8 mouse cellular contexts compared by ENCODE assay signal in genomic region chr13:118386511-118387447, GRCm38 (mm10). TPM values are rescaled to one million over a fixed set of nuclear protein-coding genes. Genes with fewer than 3 reads are reported as not detected.
A peak's percentile ranks its signal among the peaks of the same experiment; 100 is the strongest.
DNase-seq lines count a peak whose midpoint lies in the region; ATAC-seq lines count a peak whose summit lies in the region.

Gene B430218F22Rik, plus strand, starts transcription at chr13:118386630.
Gene Mrps30, minus strand, starts transcription at chr13:118387252.

- DNase-seq in B cell, adult 2 months = peak; percentile 94
- DNase-seq in brain, adult 2 months (ENCODE audit: low read depth, low spot score) = peak; percentile 99
- peak; percentile 98 for DNase-seq in heart, embryonic 10.5 days (ENCODE audit: low spot score)
- DNase-seq in liver = peak; percentile 93
- DNase-seq in spleen, postnatal 4 days (ENCODE audit: low spot score in 2 of 2) = peak; percentile 91 to 97

- peak within 1 kb of the TSS; percentile 86 for H3K9ac ChIP-seq in kidney, embryonic 15.5 days

- H3K27me3 ChIP-seq in heart, embryonic 10.5 days (ENCODE audit: insufficient read depth, poor library complexity, severe bottlenecking) = no peaks in the 10 kb centered on the region
- no peaks in the 10 kb centered on the region for H3K27me3 ChIP-seq in kidney, embryonic 15.5 days

- peaks cover 6% of the 10 kb centered on the region; the same call in 1 of the 2 replicates for H3K4me1 ChIP-seq in heart, embryonic 10.5 days
- peaks cover 9% of the 10 kb centered on the region for H3K4me1 ChIP-seq in kidney, embryonic 15.5 days

- WGBS in heart, embryonic 10.5 days = under 1% methylated on average over 93 of the region's 93 CpGs
- under 1% methylated on average over 92 of the region's 93 CpGs for WGBS in kidney, embryonic 15.5 days

- peak within 1 kb of the TSS; percentile 68 for H3K4me2 ChIP-seq in kidney, embryonic 15.5 days

- H3K36me3 ChIP-seq in heart, embryonic 10.5 days = peaks cover 33% of the 10 kb centered on the region
- peaks cover 33% of the 10 kb centered on the region for H3K36me3 ChIP-seq in kidney, embryonic 15.5 days

- ATAC-seq in erythroblast, adult 5-6 weeks (replicated peaks; ENCODE audit: low FRiP score, poor library complexity, severe bottlenecking) = peak; percentile 97
- ATAC-seq in kidney, embryonic 15.5 days (replicated peaks; ENCODE audit: low FRiP score) = peak; percentile 98
- ATAC-seq in monocyte, adult 5-6 weeks (replicated peaks; ENCODE audit: insufficient number of reproducible peaks, low FRiP score, low TSS enrichment, poor library complexity, severe bottlenecking) = peak; percentile 99

- H3K4me3 ChIP-seq in heart, embryonic 10.5 days = peak within 1 kb of the TSS; percentile 95
- peak within 1 kb of the TSS; percentile 91 for H3K4me3 ChIP-seq in kidney, embryonic 15.5 days (replicated peaks)

- H3K9me3 ChIP-seq in heart, embryonic 10.5 days = no peaks in the 10 kb centered on the region
- no peaks in the 10 kb centered on the region for H3K9me3 ChIP-seq in kidney, embryonic 15.5 days (replicated peaks)

- H3K27ac ChIP-seq in heart, embryonic 10.5 days = peak within 1 kb of the TSS; percentile 98
- peak within 1 kb of the TSS; percentile 84 for H3K27ac ChIP-seq in kidney, embryonic 15.5 days

RNA-seq across cellular contexts. Expression of gene B430218F22Rik, which starts in this region (rescaled TPM):
- total RNA-seq in erythroblast, adult 5-6 weeks (2015; ENCODE audit: low replicate concordance) = not detected in 2 replicates
- total RNA-seq in erythroblast, adult 5-6 weeks (2017; ENCODE audit: low replicate concordance) = not detected in 2 replicates
- polyA plus RNA-seq in heart, embryonic 10.5 days (2016; fragmentation: Nextera tagmentation; extraction: Ambion mirVana) = 1.2 and 1.5 TPM in 2 replicates
- 0.99 and 1.1 TPM in 2 replicates for polyA plus RNA-seq in kidney, embryonic 15.5 days (2015; fragmentation: Nextera tagmentation; extraction: Ambion mirVana)
- total RNA-seq in monocyte, adult 5-6 weeks (2017) = 0.39 TPM in 1 of 3 replicates, not detected in the others

RNA-seq across cellular contexts. Expression of gene Mrps30, which starts in this region (rescaled TPM):
- 6.9 and 14.6 TPM in 2 replicates for total RNA-seq in erythroblast, adult 5-6 weeks (2015; ENCODE audit: low replicate concordance)
- 7.1 and 8.8 TPM in 2 replicates for total RNA-seq in erythroblast, adult 5-6 weeks (2017; ENCODE audit: low replicate concordance)
- polyA plus RNA-seq in heart, embryonic 10.5 days (2016; fragmentation: Nextera tagmentation; extraction: Ambion mirVana) = 42.5 and 44.2 TPM in 2 replicates
- 32.2 and 33.4 TPM in 2 replicates for polyA plus RNA-seq in kidney, embryonic 15.5 days (2015; fragmentation: Nextera tagmentation; extraction: Ambion mirVana)
- total RNA-seq in monocyte, adult 5-6 weeks (2017) = 28.0 to 41.4 TPM (median 32.9 TPM) in 3 replicates

Comparison
In these comparisons a context has a peak if more than half of its experiments do, and no peak if none do; other contexts are left out.
1. Peak in every context shown above with its lines: DNase-seq, ATAC-seq, H3K4me3 ChIP-seq and H3K27ac ChIP-seq.